Mouse (Mus musculus) lung, postnatal 0 days (tissue): Measurements from ENCODE around the gene Zfp874a.
"Not testable (repeated sequence)": the region's sequence is repeated elsewhere in the genome, so short reads cannot be mapped to it uniquely, and the experiment has no call there.

Source experiments
- CTCF ChIP-seq: IDR thresholded peaks from 2 replicates; pipeline ENCODE4 v1.5.1; 2016; ENCODE audit warnings: antibody characterized with exemption, mild to moderate bottlenecking
- EP300 ChIP-seq: IDR thresholded peaks from 2 replicates; pipeline ENCODE4 v1.6.1; 2016; ENCODE audit warnings: antibody characterized with exemption, mild to moderate bottlenecking, control low read depth

- not testable (repeated sequence) for TF ChIP-seq CTCF, EP300
These were observed 76.1 kb downstream of the Zfp874a start, which contains the start of the genes Gm28041 and Zfp456 for GRCm38 (mm10) chr13:67375050-67375911.
